Mouse (Mus musculus) hindbrain, postnatal 0 days (tissue): ENCODE measurements at regions not wholly inside any gene's neighbourhood (a gene's known extent, or its start where the extent isn't known, plus 50 kb on each side); places are given as distances from the start of the nearest gene placed in this dataset.

Experiments used
- ATAC-seq: fragments of 200-750 bp; cut with Nextera tagmentation; 2 replicates; pipeline ENCODE4 v1.8.0; 2017; ENCODE audit warnings: mild to moderate bottlenecking, moderate TSS enrichment, moderate library complexity
- DNase-seq: peaks from one replicate; pipeline ENCODE4 v3.0.0-alpha.2; 2015; ENCODE audit warnings: low spot score
- H3K27ac ChIP-seq: fragments of 300-500 bp; sonication (generic); 2 replicates; pipeline ENCODE4 v1.5.1; 2014; ENCODE audit warnings: mild to moderate bottlenecking
- H3K27me3 ChIP-seq: fragments of 300-500 bp; sonication (generic); 2 replicates; pipeline ENCODE4 v1.6.1; 2014; ENCODE audit warnings: low read length, mixed read lengths; ENCODE audit not compliant: insufficient read depth
- H3K36me3 ChIP-seq: fragments of 300-500 bp; sonication (generic); 2 replicates; pipeline ENCODE4 v1.6.1; 2014; ENCODE audit warnings: low read length, mixed read lengths; ENCODE audit not compliant: insufficient read depth
- H3K4me1 ChIP-seq: fragments of 300-500 bp; sonication (generic); 2 replicates; pipeline ENCODE4 v1.6.1; 2014; ENCODE audit warnings: antibody characterized with exemption, low read length, mixed read lengths; ENCODE audit not compliant: insufficient read depth
- H3K4me2 ChIP-seq: fragments of 300-500 bp; sonication (generic); 2 replicates; pipeline ENCODE4 v1.6.1; 2014; ENCODE audit warnings: low read depth, mild to moderate bottlenecking, low read length, moderate library complexity, mixed read lengths
- H3K4me3 ChIP-seq: fragments of 300-500 bp; sonication (generic); 2 replicates; pipeline ENCODE4 v1.5.1; 2014; ENCODE audit warnings: low read length
- H3K9ac ChIP-seq: fragments of 300-500 bp; sonication (generic); replicated peaks from 2 replicates; pipeline ENCODE4 v1.6.1; 2014; ENCODE audit warnings: mild to moderate bottlenecking, low read length, moderate library complexity, mixed read lengths
- H3K9me3 ChIP-seq: fragments of 300-500 bp; sonication (generic); 2 replicates; pipeline ENCODE4 v1.6.1; 2016; ENCODE audit warnings: low read length, mixed read lengths
- CTCF ChIP-seq: IDR thresholded peaks from 2 replicates; pipeline ENCODE4 v1.5.1; 2016; ENCODE audit warnings: antibody characterized with exemption, control low read depth, low read depth
- WGBS: fragments of 180-500 bp; shearing (Covaris S2); extraction: QIAGEN DNeasy Blood & Tissue Kit; methylation state at CpG from one replicate; pipeline ENCODE4 v1.1.7; 2014; 5-methylcytosine and 5-hydroxymethylcytosine counted together

- DNase-seq (peak; percentile 51), ATAC-seq (peak; percentile 76; the same call in 1 of the 2 replicates)
- Histone ChIP-seq H3K9ac (no peak overlapping the region), H3K4me1 (no peaks in the 10 kb centered on the region), H3K9me3 (no peaks in the 10 kb centered on the region), H3K27me3 (no peaks in the 10 kb centered on the region), H3K4me2 (no peak overlapping the region), H3K27ac (no peak overlapping the region), H3K4me3 (no peak overlapping the region), H3K36me3 (no peaks in the 10 kb centered on the region)
- WGBS = 42% methylated on average over 4 of the region's 4 CpGs
- no peak for TF ChIP-seq CTCF
Measured at GRCm38 (mm10) chr19:54616924-54617323, 510.1 kb downstream of the Gpam start.
